Mouse (Mus musculus): ENCODE measurements at regions not wholly inside any gene's neighbourhood (a gene's known extent, or its start where the extent isn't known, plus 50 kb on each side); places are given as distances from the start of the nearest gene placed in this dataset.

- no peak for DNase-seq
These were observed 369.3 kb upstream of the Trib2 start for GRCm38 (mm10) chr12:16185976-16186515.

- DNase-seq, result no peak
These were observed 368.8 kb upstream of the Trib2 start for GRCm38 (mm10) chr12:16185431-16185923.

GRCm38 (mm10) chr12:16183055-16183454 is 366.3 kb upstream of the Trib2 start:
- DNase-seq, result no peak

GRCm38 (mm10) chr12:16181599-16181998 is 364.9 kb upstream of the Trib2 start:
- DNase-seq, result no peak

GRCm38 (mm10) chr12:16179897-16180296 is 363.2 kb upstream of the Trib2 start:
- DNase-seq, result no peak

GRCm38 (mm10) chr12:16176326-16176725 is 359.6 kb upstream of the Trib2 start:
- DNase-seq, result no peak

GRCm38 (mm10) chr12:16172176-16172575 is 355.5 kb upstream of the Trib2 start:
- no peak for DNase-seq

GRCm38 (mm10) chr12:16171636-16172035 is 354.9 kb upstream of the Trib2 start:
- DNase-seq, result no peak

GRCm38 (mm10) chr12:16169781-16170535 is 353.2 kb upstream of the Trib2 start:
- no peak for DNase-seq

- DNase-seq, result no peak
These were observed 351.1 kb upstream of the Trib2 start for GRCm38 (mm10) chr12:16167793-16168343.

GRCm38 (mm10) chr12:16165126-16165525 is 348.4 kb upstream of the Trib2 start:
- no peak for DNase-seq

GRCm38 (mm10) chr12:16161947-16162346 is 345.2 kb upstream of the Trib2 start:
- DNase-seq, result no peak

GRCm38 (mm10) chr12:16157896-16158295 is 341.2 kb upstream of the Trib2 start:
- peak; percentile 27 to 36 for DNase-seq

- no peak for DNase-seq
These were observed 339.3 kb upstream of the Trib2 start for GRCm38 (mm10) chr12:16155791-16156558.

GRCm38 (mm10) chr12:16154256-16154655 is 337.5 kb upstream of the Trib2 start:
- no peak for DNase-seq

GRCm38 (mm10) chr12:16152108-16152507 is 335.4 kb upstream of the Trib2 start:
- no peak for DNase-seq

- DNase-seq, result no peak
These were observed 334.5 kb upstream of the Trib2 start for GRCm38 (mm10) chr12:16151170-16151702.

- no peak for DNase-seq
These were observed 330.2 kb upstream of the Trib2 start for GRCm38 (mm10) chr12:16146919-16147318.

GRCm38 (mm10) chr12:16145621-16146020 is 328.9 kb upstream of the Trib2 start:
- peak in 1 of 2 experiments; percentile 10 for DNase-seq

GRCm38 (mm10) chr12:16141193-16141592 is 324.5 kb upstream of the Trib2 start:
- DNase-seq, result no peak

GRCm38 (mm10) chr12:16140511-16141110 is 323.9 kb upstream of the Trib2 start:
- DNase-seq, result no peak

- DNase-seq, result no peak
These were observed 322.4 kb upstream of the Trib2 start for GRCm38 (mm10) chr12:16139152-16139551.

GRCm38 (mm10) chr12:16137801-16138200 is 321.1 kb upstream of the Trib2 start:
- DNase-seq, result no peak
